Mouse (Mus musculus) spleen, embryonic (tissue): ENCODE data around the gene Apba2.

Experiments used
- CTCF ChIA-PET: fragments of 350-600 bp; sonication (Branson Sonifier 250); formaldehyde crosslinking; loops from one replicate; lab custom pipeline; 2022; lab: Charles Lee

Apba2 gene

GRCm38 (mm10) chr7:64656787-64657186 is 155.3 kb downstream of the Apba2 start:
- CTCF ChIA-PET = no interaction called here

GRCm38 (mm10) chr7:64658914-64659313 is 157.4 kb downstream of the Apba2 start:
- CTCF ChIA-PET = no interaction called here

GRCm38 (mm10) chr7:64659328-64659727 is 157.8 kb downstream of the Apba2 start:
- CTCF ChIA-PET = no interaction called here

- CTCF ChIA-PET = no interaction called here
Observed at GRCm38 (mm10) chr7:64662506-64662905, 161.0 kb downstream of the Apba2 start.

GRCm38 (mm10) chr7:64663600-64663999 is 162.1 kb downstream of the Apba2 start:
- CTCF ChIA-PET = no interaction called here

- CTCF ChIA-PET = no interaction called here
Observed at GRCm38 (mm10) chr7:64665120-64665519, 163.6 kb downstream of the Apba2 start.

GRCm38 (mm10) chr7:64665716-64666298 is 164.3 kb downstream of the Apba2 start:
- CTCF ChIA-PET = no interaction called here

GRCm38 (mm10) chr7:64667959-64668358 is 166.5 kb downstream of the Apba2 start:
- CTCF ChIA-PET = no interaction called here

GRCm38 (mm10) chr7:64679771-64680479 is 178.4 kb downstream of the Apba2 start:
- CTCF ChIA-PET = no interaction called here

GRCm38 (mm10) chr7:64684893-64685292 is 183.4 kb downstream of the Apba2 start:
- CTCF ChIA-PET = no interaction called here

GRCm38 (mm10) chr7:64688115-64688817 is 186.8 kb downstream of the Apba2 start:
- CTCF ChIA-PET = no interaction called here

- CTCF ChIA-PET = no interaction called here
Observed at GRCm38 (mm10) chr7:64691831-64692230, 190.3 kb downstream of the Apba2 start.

- CTCF ChIA-PET = no interaction called here
Observed at GRCm38 (mm10) chr7:64694937-64695336, 193.4 kb downstream of the Apba2 start.

- CTCF ChIA-PET = interaction anchor here (0.6 kb wide), 1 partner anchor 1879 kb away, joined by 21 read pairs; no protein-coding TSS in a partner anchor
Observed at GRCm38 (mm10) chr7:64696521-64697281, 195.2 kb downstream of the Apba2 start.

- CTCF ChIA-PET = no interaction called here
Observed at GRCm38 (mm10) chr7:64697791-64698337, 196.4 kb downstream of the Apba2 start.

GRCm38 (mm10) chr7:64704060-64704595 is 202.6 kb downstream of the Apba2 start:
- CTCF ChIA-PET = no interaction called here

- CTCF ChIA-PET = no interaction called here
Observed at GRCm38 (mm10) chr7:64708176-64708575, 206.7 kb downstream of the Apba2 start.

GRCm38 (mm10) chr7:64709520-64710262 is 208.2 kb downstream of the Apba2 start:
- CTCF ChIA-PET = no interaction called here

GRCm38 (mm10) chr7:64716286-64716685 is 214.8 kb downstream of the Apba2 start:
- CTCF ChIA-PET = no interaction called here

- CTCF ChIA-PET = no interaction called here
Observed at GRCm38 (mm10) chr7:64723313-64723712, 221.8 kb downstream of the Apba2 start.

- CTCF ChIA-PET = no interaction called here
Observed at GRCm38 (mm10) chr7:64724409-64724808, 222.9 kb downstream of the Apba2 start.
